Mouse (Mus musculus) liver (tissue): ENCODE data around the gene Scaf1.

Experiments used
- DNase-seq: peaks from one replicate; pipeline ENCODE4 v3.0.0-alpha.2; 2020; ENCODE audit warnings: mixed read lengths

Scaf1 gene

DNA sequence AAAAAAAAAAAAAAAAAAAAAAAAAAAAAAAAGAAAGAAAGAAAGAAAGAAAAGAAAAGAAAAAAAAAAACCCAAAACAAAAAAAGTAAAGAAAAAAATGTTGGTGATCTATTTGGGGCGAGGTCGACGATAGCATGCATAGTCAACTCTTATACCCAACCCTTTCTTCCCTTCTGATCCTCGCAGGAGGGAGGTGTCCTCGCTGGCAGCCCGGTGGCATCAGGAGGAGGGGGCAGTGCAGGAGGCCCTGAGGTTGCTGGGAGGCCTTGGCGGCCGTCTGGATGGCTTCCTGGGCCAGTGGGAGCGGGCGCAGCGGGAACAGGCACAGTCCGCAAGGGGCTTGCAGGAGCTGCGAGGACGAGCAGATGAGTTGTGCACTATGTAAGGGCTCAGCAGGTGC is 62.6 kb downstream of the Scaf1 start:
- DNase-seq: no peak
